Mouse (Mus musculus) kidney, adult 2 months (tissue): Measurements from ENCODE around the gene Arhgap17. TPM values are rescaled to one million over a fixed set of nuclear protein-coding genes. Genes with fewer than 3 reads are reported as not detected.

Experiments used
- DNase-seq: peaks from one replicate; pipeline ENCODE4 v3.0.0; 2021
- H3K27ac ChIP-seq: fragments of 200-500 bp; 2 replicates; pipeline ENCODE4 v1.5.1; 2012; ENCODE audit warnings: low read depth, low read length, control low read depth, inconsistent platforms; ENCODE audit not compliant: insufficient read depth
- H3K27me3 ChIP-seq: fragments of 200-500 bp; replicated peaks from 2 replicates; pipeline ENCODE4 v1.6.1; 2012; ENCODE audit warnings: mild to moderate bottlenecking, moderate library complexity, low read length, inconsistent platforms; ENCODE audit not compliant: control insufficient read depth, insufficient read depth
- H3K36me3 ChIP-seq: fragments of 200-500 bp; 2 replicates; pipeline ENCODE4 v1.6.1; 2012; ENCODE audit warnings: mild to moderate bottlenecking, moderate library complexity, low read length, inconsistent platforms; ENCODE audit not compliant: control insufficient read depth, insufficient read depth
- H3K4me1 ChIP-seq: fragments of 200-500 bp; 2 replicates; pipeline ENCODE4 v1.6.1; 2011; ENCODE audit warnings: low read length; ENCODE audit not compliant: control insufficient read depth, insufficient read depth
- H3K4me3 ChIP-seq: fragments of 200-500 bp; 2 replicates; pipeline ENCODE4 v1.5.1; 2011; ENCODE audit warnings: mild to moderate bottlenecking, low read depth, low read length, control low read depth; ENCODE audit not compliant: insufficient read depth
- CTCF ChIP-seq: fragments of 200-500 bp; conservative IDR thresholded peaks from 2 replicates; pipeline ENCODE4 v1.5.1; 2011; ENCODE audit warnings: low read depth, mild to moderate bottlenecking, control low read depth, low read length, moderate library complexity, mixed read lengths; ENCODE audit not compliant: insufficient read depth, insufficient read length
- POLR2A ChIP-seq: fragments of 200-500 bp; IDR thresholded peaks from one replicate; pipeline ENCODE4 v1.6.1; 2011; ENCODE audit warnings: low read depth, low read length, control low read depth
- WGBS: fragments of 180-500 bp; shearing (Covaris S2); methylation state at CpG from one replicate; pipeline ENCODE4 v1.1.7; 2018; 5-methylcytosine and 5-hydroxymethylcytosine counted together
- polyA plus RNA-seq: library from polyadenylated mRNA; depleted of rRNA; stranded (reverse); fragments of >200 nt; gene quantifications from 2 replicates; pipeline ENCODE4 v1.2.3, GENCODE M21; 2012

Gene Arhgap17
- polyA plus RNA-seq, 1 experiment, result 21.0 TPM

DNA sequence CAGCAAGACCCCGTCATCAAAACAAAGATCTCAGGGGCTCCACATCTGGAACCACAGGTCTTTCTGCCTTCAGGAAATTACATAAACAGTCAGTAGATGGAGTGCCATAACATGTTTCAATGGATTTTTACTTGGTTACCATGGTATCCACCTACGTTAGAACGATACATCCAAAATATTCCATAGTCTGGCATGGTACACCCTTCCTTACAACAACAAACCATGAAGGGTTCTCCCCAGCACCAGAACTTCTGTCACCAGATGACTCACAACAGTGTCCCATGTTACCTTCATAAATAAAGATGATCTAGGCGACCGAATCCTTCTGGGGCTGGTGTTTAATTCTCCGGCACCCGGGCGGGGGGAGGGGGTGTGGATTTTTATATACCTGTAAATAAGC lies 5.7 kb downstream of the Arhgap17 start:
- H3K4me3 ChIP-seq, result no peak overlapping the region
- H3K27ac ChIP-seq, result no peak overlapping the region
- H3K4me1 ChIP-seq, result peaks cover 35% of the 10 kb centered on the region
- WGBS, result 87% methylated on average over 8 of the region's 8 CpGs
- H3K27me3 ChIP-seq, result no peaks in the 10 kb centered on the region
- no peaks in the 10 kb centered on the region for H3K36me3 ChIP-seq
- TF ChIP-seq CTCF, result no peak
- no peak for TF ChIP-seq POLR2A
- no peak for DNase-seq

- 55% methylated on average over 3 of the region's 3 CpGs for WGBS
- H3K36me3 ChIP-seq, result no peaks in the 10 kb centered on the region
- no peak for TF ChIP-seq CTCF
- no peak for TF ChIP-seq POLR2A
- H3K4me3 ChIP-seq, result no peak overlapping the region
- no peak overlapping the region for H3K27ac ChIP-seq
- peaks cover 29% of the 10 kb centered on the region for H3K4me1 ChIP-seq
- peak; percentile 54 for DNase-seq
- no peaks in the 10 kb centered on the region for H3K27me3 ChIP-seq
Measured at GRCm38 (mm10) chr7:123362806-123363205, 6.9 kb downstream of the Arhgap17 start.

GRCm38 (mm10) chr7:123361229-123361980 lies 8.3 kb downstream of the Arhgap17 start:
- no peaks in the 10 kb centered on the region for H3K36me3 ChIP-seq
- no peak for DNase-seq
- 87% methylated on average over 7 of the region's 7 CpGs for WGBS
- no peaks in the 10 kb centered on the region for H3K27me3 ChIP-seq
- H3K4me3 ChIP-seq, result no peak overlapping the region
- H3K27ac ChIP-seq, result no peak overlapping the region
- peaks cover 18% of the 10 kb centered on the region for H3K4me1 ChIP-seq
- TF ChIP-seq POLR2A (no peak), CTCF (no peak)

GRCm38 (mm10) chr7:123360185-123360584 lies 9.5 kb downstream of the Arhgap17 start:
- H3K27me3 ChIP-seq, result no peaks in the 10 kb centered on the region
- H3K36me3 ChIP-seq, result no peaks in the 10 kb centered on the region
- TF ChIP-seq POLR2A (no peak), CTCF (no peak)
- 71% methylated on average over 5 of the region's 5 CpGs for WGBS
- H3K27ac ChIP-seq, result no peak overlapping the region
- DNase-seq, result no peak
- peaks cover 6% of the 10 kb centered on the region; the same call in 1 of the 2 replicates for H3K4me1 ChIP-seq
- no peak overlapping the region for H3K4me3 ChIP-seq

- DNase-seq, result no peak
- Histone ChIP-seq H3K4me3 (no peak overlapping the region), H3K27me3 (no peaks in the 10 kb centered on the region), H3K27ac (no peak overlapping the region), H3K36me3 (no peaks in the 10 kb centered on the region), H3K4me1 (peaks cover 7% of the 10 kb centered on the region)
- 76% methylated on average over 7 of the region's 7 CpGs for WGBS
- TF ChIP-seq CTCF (no peak), POLR2A (no peak)
Measured at GRCm38 (mm10) chr7:123359101-123359500, 10.6 kb downstream of the Arhgap17 start.

- no peak for DNase-seq
- H3K27ac ChIP-seq, result no peak overlapping the region
- H3K4me1 ChIP-seq, result peaks cover 13% of the 10 kb centered on the region
- TF ChIP-seq CTCF (no peak), POLR2A (no peak)
- WGBS, result 73% methylated on average over 3 of the region's 3 CpGs
- no peaks in the 10 kb centered on the region for H3K36me3 ChIP-seq
- no peak overlapping the region for H3K4me3 ChIP-seq
- no peaks in the 10 kb centered on the region for H3K27me3 ChIP-seq
Measured at GRCm38 (mm10) chr7:123356158-123356557, 13.6 kb downstream of the Arhgap17 start.

- Histone ChIP-seq H3K27ac (no peak overlapping the region), H3K4me3 (no peak overlapping the region), H3K36me3 (no peaks in the 10 kb centered on the region), H3K27me3 (no peaks in the 10 kb centered on the region), H3K4me1 (peaks cover 17% of the 10 kb centered on the region)
- 90% methylated on average over 2 of the region's 2 CpGs for WGBS
- DNase-seq, result no peak
- TF ChIP-seq POLR2A, result no peak
- no peak for TF ChIP-seq CTCF
Measured at GRCm38 (mm10) chr7:123354851-123355250, 14.9 kb downstream of the Arhgap17 start.
